Mouse (Mus musculus) hindbrain, embryonic 16.5 days (tissue): ENCODE data around the gene Tex44. TPM values are rescaled to one million over a fixed set of nuclear protein-coding genes. Genes with fewer than 3 reads are reported as not detected.

Source experiments
- ATAC-seq: fragments of 200-750 bp; cut with Nextera tagmentation; 2 replicates; pipeline ENCODE4 v1.8.0; 2017; ENCODE audit warnings: moderate TSS enrichment, moderate library complexity
- H3K27ac ChIP-seq: fragments of 300-500 bp; sonication (generic); 2 replicates; pipeline ENCODE4 v1.5.1; 2014; ENCODE audit warnings: low read depth, mild to moderate bottlenecking, control low read depth, low read length, moderate library complexity
- H3K27me3 ChIP-seq: fragments of 300-500 bp; sonication (generic); replicated peaks from 2 replicates; pipeline ENCODE4 v1.6.1; 2014; ENCODE audit warnings: low read length; ENCODE audit not compliant: control insufficient read depth, insufficient read depth
- H3K36me3 ChIP-seq: fragments of 300-500 bp; sonication (generic); 2 replicates; pipeline ENCODE4 v1.6.1; 2014; ENCODE audit warnings: mild to moderate bottlenecking, low read length, moderate library complexity, mixed read lengths; ENCODE audit not compliant: control insufficient read depth, insufficient read depth
- H3K4me1 ChIP-seq: fragments of 300-500 bp; sonication (generic); 2 replicates; pipeline ENCODE4 v1.6.1; 2014; ENCODE audit warnings: low read depth, low read length; ENCODE audit not compliant: control insufficient read depth, insufficient read depth
- H3K4me2 ChIP-seq: fragments of 300-500 bp; sonication (generic); 2 replicates; pipeline ENCODE4 v1.6.1; 2014; ENCODE audit warnings: mild to moderate bottlenecking, low read length, control low read depth, moderate library complexity
- H3K4me3 ChIP-seq: fragments of 300-500 bp; sonication (generic); 2 replicates; pipeline ENCODE4 v1.5.1; 2014; ENCODE audit warnings: mild to moderate bottlenecking, low read length, control low read depth, moderate library complexity
- H3K9ac ChIP-seq: fragments of 300-500 bp; sonication (generic); 2 replicates; pipeline ENCODE4 v1.6.1; 2014; ENCODE audit warnings: low read depth, mild to moderate bottlenecking, control low read depth, low read length, moderate library complexity
- H3K9me3 ChIP-seq: fragments of 300-500 bp; sonication (generic); 2 replicates; pipeline ENCODE4 v1.6.1; 2014; ENCODE audit warnings: mild to moderate bottlenecking, low read length, moderate library complexity; ENCODE audit not compliant: control insufficient read depth
- WGBS: fragments of 180-500 bp; shearing (Covaris S2); extraction: QIAGEN DNeasy Blood & Tissue Kit; methylation state at CpG from one replicate; pipeline ENCODE4 v1.1.7; 2014; 5-methylcytosine and 5-hydroxymethylcytosine counted together
- polyA plus RNA-seq: library from polyadenylated mRNA; unstranded; fragments of >200 nt; fragmentation: Nextera tagmentation; extraction: Ambion mirVana; gene quantifications from 2 replicates; pipeline ENCODE4 v1.2.1, GENCODE M21; 2015

Tex44 gene
- polyA plus RNA-seq, 1 experiment from 2014 or later, result not detected

- H3K4me1 ChIP-seq, result peaks cover 21% of the 10 kb centered on the region
- 79% methylated on average over 7 of the region's 7 CpGs for WGBS
- H3K4me3 ChIP-seq, result no peak overlapping the region
- H3K36me3 ChIP-seq, result no peaks in the 10 kb centered on the region
- H3K9me3 ChIP-seq, result no peaks in the 10 kb centered on the region
- ATAC-seq, result no peak
- H3K27ac ChIP-seq, result peak overlapping the region; percentile 97
- H3K4me2 ChIP-seq, result no peak overlapping the region; the same call in 1 of the 2 replicates
- H3K27me3 ChIP-seq, result no peaks in the 10 kb centered on the region
- H3K9ac ChIP-seq, result no peak overlapping the region
These were observed 7.2 kb downstream of the Tex44 start for GRCm38 (mm10) chr1:86433359-86433758.

- Histone ChIP-seq H3K4me2 (peak overlapping the region; percentile 78), H3K36me3 (no peaks in the 10 kb centered on the region), H3K9ac (peak overlapping the region; percentile 55), H3K9me3 (no peaks in the 10 kb centered on the region), H3K27me3 (no peaks in the 10 kb centered on the region), H3K4me1 (peaks cover 21% of the 10 kb centered on the region), H3K27ac (peak overlapping the region; percentile 97), H3K4me3 (peak overlapping the region; percentile 45)
- peak; percentile 66 for ATAC-seq
- 0% methylated on average over 12 of the region's 12 CpGs for WGBS
These were observed 7.9 kb downstream of the Tex44 start for GRCm38 (mm10) chr1:86434001-86434400.

DNA sequence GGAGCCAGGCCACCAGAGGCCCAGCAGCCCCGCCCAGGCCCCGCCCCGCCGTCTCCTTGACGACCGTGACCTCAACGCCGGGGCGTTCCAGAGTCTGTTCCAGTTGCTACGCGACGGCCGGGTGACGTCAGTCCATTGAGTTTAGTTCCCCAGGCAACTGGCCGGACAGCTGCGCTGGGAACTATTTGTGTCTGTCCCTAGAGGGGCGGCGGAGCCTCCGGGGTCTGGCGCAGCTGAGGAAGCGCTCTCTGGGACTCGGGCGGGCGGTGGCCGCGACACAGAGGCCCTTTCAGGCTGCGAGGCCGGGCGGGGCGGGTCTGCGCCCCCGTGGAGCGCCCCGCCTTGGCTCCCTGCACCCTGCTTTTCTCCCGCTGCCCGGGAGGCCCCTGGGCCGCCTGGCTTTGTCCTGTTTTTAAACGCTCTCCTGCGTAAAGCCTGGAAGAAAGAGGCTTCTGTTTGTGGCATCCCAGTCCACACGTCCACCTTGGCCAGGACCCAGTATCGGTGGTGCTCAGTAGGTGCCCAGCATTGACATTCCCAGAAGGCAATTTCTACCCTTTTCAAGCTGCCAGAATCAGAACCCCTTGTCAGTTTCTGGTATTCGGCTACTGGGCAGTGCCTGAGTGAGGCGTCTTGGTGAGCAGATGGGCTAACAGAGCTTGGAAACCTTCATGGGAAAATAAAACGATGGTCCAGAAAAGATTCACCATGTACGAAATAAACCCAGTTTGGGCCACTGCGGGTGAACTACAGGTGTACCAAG lies 8.5 kb downstream of the Tex44 start:
- peak; percentile 91 for ATAC-seq
- Histone ChIP-seq H3K36me3 (no peaks in the 10 kb centered on the region), H3K4me1 (peaks cover 25% of the 10 kb centered on the region), H3K9ac (peak overlapping the region; percentile 74), H3K4me3 (peak overlapping the region; percentile 45), H3K27me3 (no peaks in the 10 kb centered on the region), H3K4me2 (peak overlapping the region; percentile 78), H3K27ac (peak overlapping the region; percentile 97), H3K9me3 (no peaks in the 10 kb centered on the region)
- WGBS, result 2% methylated on average over 40 of the region's 46 CpGs

DNA sequence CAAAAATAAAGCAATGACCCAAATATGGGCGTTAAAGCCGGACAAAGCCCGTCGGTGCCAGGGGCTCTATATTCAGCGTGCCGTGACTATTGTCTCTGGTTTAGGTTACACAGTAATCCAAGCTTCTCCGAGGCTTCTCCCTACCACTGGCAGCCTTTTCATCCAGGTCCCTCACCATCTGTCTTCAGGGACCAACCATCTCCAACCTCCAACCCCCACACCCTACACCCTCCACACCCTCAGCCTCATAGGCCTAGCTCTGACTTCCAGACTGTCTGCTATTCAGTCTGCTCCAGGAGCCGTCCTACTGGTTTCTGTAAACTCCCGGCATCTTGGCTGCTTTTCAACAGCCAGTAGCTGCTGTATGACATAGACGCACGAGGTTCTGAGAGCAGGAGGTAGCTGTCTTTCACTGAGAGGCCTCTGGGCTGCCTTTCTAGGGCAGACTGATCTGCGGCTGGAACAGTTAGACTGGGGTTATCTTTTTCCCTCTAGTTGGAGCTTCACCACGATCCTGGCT lies 9.2 kb downstream of the Tex44 start:
- H3K9ac ChIP-seq, result peak overlapping the region; percentile 39; the same call in 1 of the 2 replicates
- H3K36me3 ChIP-seq, result no peaks in the 10 kb centered on the region
- peaks cover 33% of the 10 kb centered on the region for H3K4me1 ChIP-seq
- peak; percentile 25 for ATAC-seq
- no peaks in the 10 kb centered on the region for H3K27me3 ChIP-seq
- H3K4me3 ChIP-seq, result no peak overlapping the region
- H3K9me3 ChIP-seq, result no peaks in the 10 kb centered on the region
- peak overlapping the region; percentile 97 for H3K27ac ChIP-seq
- 7% methylated on average over 13 of the region's 13 CpGs for WGBS
- H3K4me2 ChIP-seq, result peak overlapping the region; percentile 78; the same call in 1 of the 2 replicates

GRCm38 (mm10) chr1:86437219-86438013 lies 11.3 kb downstream of the Tex44 start:
- H3K4me1 ChIP-seq, result peaks cover 39% of the 10 kb centered on the region
- H3K4me2 ChIP-seq, result no peak overlapping the region
- no peaks in the 10 kb centered on the region for H3K36me3 ChIP-seq
- 72% methylated on average over 9 of the region's 9 CpGs for WGBS
- ATAC-seq, result no peak
- H3K9me3 ChIP-seq, result no peaks in the 10 kb centered on the region
- H3K9ac ChIP-seq, result peak overlapping the region; percentile 17; the same call in 1 of the 2 replicates
- H3K27me3 ChIP-seq, result no peaks in the 10 kb centered on the region
- H3K4me3 ChIP-seq, result no peak overlapping the region
- H3K27ac ChIP-seq, result no peak overlapping the region

GRCm38 (mm10) chr1:86438014-86438319 lies 11.8 kb downstream of the Tex44 start:
- H3K9ac ChIP-seq, result peak overlapping the region; percentile 17; the same call in 1 of the 2 replicates
- no peaks in the 10 kb centered on the region for H3K27me3 ChIP-seq
- H3K4me1 ChIP-seq, result peaks cover 39% of the 10 kb centered on the region
- 75% methylated on average over 6 of the region's 6 CpGs for WGBS
- no peak overlapping the region for H3K27ac ChIP-seq
- no peak overlapping the region for H3K4me3 ChIP-seq
- H3K36me3 ChIP-seq, result no peaks in the 10 kb centered on the region
- no peak for ATAC-seq
- no peaks in the 10 kb centered on the region for H3K9me3 ChIP-seq
- no peak overlapping the region for H3K4me2 ChIP-seq

DNA sequence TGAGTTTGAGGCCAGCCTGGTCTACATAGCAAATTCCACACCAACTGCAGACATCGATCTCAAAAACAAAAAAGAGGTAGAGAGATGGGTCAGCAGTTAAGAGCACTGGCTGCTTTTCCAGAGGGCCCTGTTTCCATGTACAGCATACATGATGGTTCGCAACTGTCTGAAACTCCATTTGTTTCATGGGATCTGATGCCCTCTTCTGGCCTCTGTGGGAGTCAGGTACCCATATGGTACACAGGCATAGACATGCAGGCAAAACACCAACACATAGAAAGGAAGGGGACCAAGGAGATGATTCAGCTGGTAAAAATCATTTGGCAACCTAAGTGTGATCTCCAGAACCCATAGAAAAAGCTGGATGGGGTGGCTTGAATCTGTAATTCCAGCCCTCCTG lies 12.4 kb downstream of the Tex44 start:
- H3K27me3 ChIP-seq, result no peaks in the 10 kb centered on the region
- no peak for ATAC-seq
- no peak overlapping the region for H3K27ac ChIP-seq
- H3K4me3 ChIP-seq, result no peak overlapping the region
- no peak overlapping the region for H3K9ac ChIP-seq
- H3K4me2 ChIP-seq, result no peak overlapping the region
- no peaks in the 10 kb centered on the region for H3K36me3 ChIP-seq
- WGBS, result 74% methylated on average over 2 of the region's 2 CpGs
- no peaks in the 10 kb centered on the region for H3K9me3 ChIP-seq
- peaks cover 44% of the 10 kb centered on the region for H3K4me1 ChIP-seq

GRCm38 (mm10) chr1:86439487-86440170 lies 13.5 kb downstream of the Tex44 start:
- H3K9ac ChIP-seq, result no peak overlapping the region; the same call in 1 of the 2 replicates
- WGBS, result 21% methylated on average over 8 of the region's 8 CpGs
- no peaks in the 10 kb centered on the region for H3K9me3 ChIP-seq
- peak overlapping the region; percentile 99; the same call in 1 of the 2 replicates for H3K27ac ChIP-seq
- no peak overlapping the region for H3K4me2 ChIP-seq
- peaks cover 39% of the 10 kb centered on the region for H3K4me1 ChIP-seq
- ATAC-seq, result no peak
- no peak overlapping the region for H3K4me3 ChIP-seq
- H3K36me3 ChIP-seq, result no peaks in the 10 kb centered on the region
- H3K27me3 ChIP-seq, result no peaks in the 10 kb centered on the region
